Mouse (Mus musculus): ENCODE data around the gene H2-DMb1. TPM values are rescaled to one million over a fixed set of nuclear protein-coding genes. Genes with fewer than 3 reads are reported as not detected.

H2-DMb1 gene
- polyA plus RNA-seq, 1 experiment from 2014 or later, result 8.6 TPM

DNA sequence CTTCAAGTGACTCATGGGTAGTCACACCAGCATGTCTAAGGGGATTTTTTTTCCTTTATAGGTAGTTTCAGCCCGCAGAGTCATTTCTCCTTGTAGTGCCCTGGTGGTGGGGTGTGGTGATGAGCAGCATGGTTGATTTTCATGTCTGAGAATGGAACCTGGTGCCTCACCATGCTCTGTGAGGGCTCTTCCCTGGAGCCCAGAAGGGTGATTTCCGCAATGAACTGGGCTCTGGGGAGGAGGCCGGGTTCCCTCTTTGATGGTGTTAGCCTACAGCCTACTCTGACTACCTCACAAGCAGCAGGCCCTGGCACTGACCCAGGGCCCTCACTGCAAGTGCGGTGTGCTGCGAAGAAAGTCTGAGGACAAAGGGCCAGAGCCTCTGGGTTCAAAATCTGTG is 50.6 kb downstream of the H2-DMb1 start, which contains the start of gene Tap2:
TSS of gene Tap2 (plus strand) at position 84 of the 400 bp plus-strand sequence.
- ATAC-seq (ENCODE audit: low FRiP score, low TSS enrichment), result no peak
- Histone ChIP-seq H3K9me3 (ENCODE audit: low read length) (no peaks in the 10 kb centered on the region), H3K4me3 (ENCODE audit: low read length) (peak within 1 kb of the TSS; percentile 85), H3K27ac (ENCODE audit: low read length) (no peak within 1 kb of the TSS), H3K36me3 (ENCODE audit: insufficient read depth, low read length) (no peaks in the 10 kb centered on the region), H3K9ac (replicated peaks; ENCODE audit: low read length) (peak within 1 kb of the TSS; percentile 76), H3K27me3 (ENCODE audit: insufficient read depth, low read length) (peaks cover 20% of the 10 kb centered on the region), H3K4me1 (ENCODE audit: insufficient read depth, low read length) (peaks cover 11% of the 10 kb centered on the region; the same call in 1 of the 2 replicates), H3K4me2 (replicated peaks; ENCODE audit: low read depth, low read length) (peak within 1 kb of the TSS; percentile 96)
- 70% methylated on average over 5 of the region's 5 CpGs for WGBS

GRCm38 (mm10) chr17:34204303-34205010 is 51.6 kb downstream of the H2-DMb1 start:
- H3K36me3 ChIP-seq (ENCODE audit: insufficient read depth, low read length), result no peaks in the 10 kb centered on the region
- H3K4me3 ChIP-seq (ENCODE audit: low read length), result peak overlapping the region; percentile 85
- H3K27ac ChIP-seq (ENCODE audit: low read length), result no peak overlapping the region
- H3K27me3 ChIP-seq (ENCODE audit: insufficient read depth, low read length), result peaks cover 13% of the 10 kb centered on the region
- peaks cover 11% of the 10 kb centered on the region; the same call in 1 of the 2 replicates for H3K4me1 ChIP-seq (ENCODE audit: insufficient read depth, low read length)
- H3K9ac ChIP-seq (replicated peaks; ENCODE audit: low read length), result peak overlapping the region; percentile 76
- peaks cover under 1% of the 10 kb centered on the region; the same call in 1 of the 2 replicates for H3K9me3 ChIP-seq (ENCODE audit: low read length)
- under 1% methylated on average over 44 of the region's 44 CpGs for WGBS
- peak overlapping the region; percentile 96 for H3K4me2 ChIP-seq (replicated peaks; ENCODE audit: low read depth, low read length)
- ATAC-seq (ENCODE audit: low FRiP score, low TSS enrichment), result peak; percentile 69; the same call in 1 of the 2 replicates

DNA sequence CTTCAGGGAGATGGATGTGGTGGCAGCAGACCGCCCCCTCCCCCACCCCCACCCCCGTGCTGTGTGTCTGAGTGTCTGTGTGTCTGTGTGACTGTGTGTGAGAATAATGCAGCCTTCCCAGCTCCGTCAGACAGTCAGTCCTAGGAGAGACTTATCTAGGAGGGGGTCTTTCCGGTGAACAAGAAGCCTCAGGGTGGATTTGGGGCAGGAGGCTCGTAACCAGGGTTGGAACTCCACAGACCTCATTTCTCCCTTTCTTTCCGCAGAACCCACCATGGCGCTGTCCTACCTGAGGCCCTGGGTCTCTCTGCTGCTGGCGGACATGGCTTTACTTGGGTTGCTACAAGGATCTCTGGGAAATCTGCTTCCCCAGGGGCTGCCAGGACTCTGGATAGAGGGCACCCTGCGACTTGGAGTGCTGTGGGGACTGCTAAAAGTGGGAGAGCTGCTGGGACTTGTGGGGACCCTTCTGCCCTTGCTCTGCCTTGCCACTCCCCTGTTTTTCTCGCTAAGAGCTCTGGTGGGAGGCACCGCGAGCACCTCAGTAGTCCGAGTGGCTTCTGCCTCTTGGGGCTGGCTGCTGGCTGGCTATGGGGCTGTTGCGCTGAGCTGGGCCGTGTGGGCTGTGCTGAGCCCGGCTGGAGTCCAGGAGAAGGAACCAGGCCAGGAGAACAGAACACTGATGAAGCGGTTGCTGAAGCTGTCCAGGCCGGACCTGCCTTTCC is 52.3 kb downstream of the H2-DMb1 start:
- Histone ChIP-seq H3K27me3 (ENCODE audit: insufficient read depth, low read length) (peaks cover 14% of the 10 kb centered on the region), H3K4me2 (replicated peaks; ENCODE audit: low read depth, low read length) (peak overlapping the region; percentile 96), H3K4me1 (ENCODE audit: insufficient read depth, low read length) (peaks cover 11% of the 10 kb centered on the region; the same call in 1 of the 2 replicates), H3K9me3 (ENCODE audit: low read length) (peaks cover 6% of the 10 kb centered on the region; the same call in 1 of the 2 replicates), H3K27ac (ENCODE audit: low read length) (no peak overlapping the region), H3K36me3 (ENCODE audit: insufficient read depth, low read length) (no peaks in the 10 kb centered on the region), H3K9ac (replicated peaks; ENCODE audit: low read length) (peak overlapping the region; percentile 76), H3K4me3 (ENCODE audit: low read length) (peak overlapping the region; percentile 85)
- ATAC-seq (ENCODE audit: low FRiP score, low TSS enrichment), result peak; percentile 21; the same call in 1 of the 2 replicates
- WGBS, result 20% methylated on average over 18 of the region's 18 CpGs

GRCm38 (mm10) chr17:34205746-34206176 is 52.9 kb downstream of the H2-DMb1 start:
- Histone ChIP-seq H3K27ac (ENCODE audit: low read length) (no peak overlapping the region), H3K9ac (replicated peaks; ENCODE audit: low read length) (no peak overlapping the region), H3K27me3 (ENCODE audit: insufficient read depth, low read length) (peaks cover 17% of the 10 kb centered on the region), H3K36me3 (ENCODE audit: insufficient read depth, low read length) (no peaks in the 10 kb centered on the region), H3K4me2 (replicated peaks; ENCODE audit: low read depth, low read length) (no peak overlapping the region), H3K4me3 (ENCODE audit: low read length) (peak overlapping the region; percentile 85; the same call in 1 of the 2 replicates), H3K4me1 (ENCODE audit: insufficient read depth, low read length) (peaks cover 11% of the 10 kb centered on the region; the same call in 1 of the 2 replicates), H3K9me3 (ENCODE audit: low read length) (peaks cover 6% of the 10 kb centered on the region; the same call in 1 of the 2 replicates)
- no peak for ATAC-seq (ENCODE audit: low FRiP score, low TSS enrichment)
- WGBS, result 20% methylated on average over 9 of the region's 9 CpGs

DNA sequence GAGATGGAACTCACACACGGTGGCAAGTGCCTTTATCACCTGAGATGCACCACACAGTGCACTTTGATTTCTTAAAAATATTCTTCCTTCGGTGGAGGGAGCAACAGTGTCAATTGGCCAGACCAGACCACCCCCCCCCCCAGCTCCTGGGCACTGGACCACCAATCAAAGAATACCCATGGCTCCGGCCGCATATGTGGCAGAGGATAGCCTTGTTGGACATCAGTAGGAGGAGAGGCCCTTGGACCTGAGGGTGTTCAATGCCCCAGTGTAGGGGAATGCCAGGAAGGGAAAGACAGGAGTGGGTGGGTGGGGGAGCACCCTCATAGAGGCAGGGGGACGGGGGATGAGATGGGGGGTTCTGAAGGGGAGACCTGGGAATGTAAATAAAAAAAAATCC is 53.9 kb downstream of the H2-DMb1 start:
- Histone ChIP-seq H3K36me3 (ENCODE audit: insufficient read depth, low read length) (no peaks in the 10 kb centered on the region), H3K4me1 (ENCODE audit: insufficient read depth, low read length) (peaks cover 11% of the 10 kb centered on the region; the same call in 1 of the 2 replicates), H3K27ac (ENCODE audit: low read length) (no peak overlapping the region), H3K9me3 (ENCODE audit: low read length) (peaks cover 6% of the 10 kb centered on the region; the same call in 1 of the 2 replicates), H3K27me3 (ENCODE audit: insufficient read depth, low read length) (peaks cover 26% of the 10 kb centered on the region), H3K4me3 (ENCODE audit: low read length) (no peak overlapping the region), H3K4me2 (replicated peaks; ENCODE audit: low read depth, low read length) (no peak overlapping the region), H3K9ac (replicated peaks; ENCODE audit: low read length) (no peak overlapping the region)
- ATAC-seq (ENCODE audit: low FRiP score, low TSS enrichment), result no peak
- WGBS, result 85% methylated on average over 5 of the region's 5 CpGs

DNA sequence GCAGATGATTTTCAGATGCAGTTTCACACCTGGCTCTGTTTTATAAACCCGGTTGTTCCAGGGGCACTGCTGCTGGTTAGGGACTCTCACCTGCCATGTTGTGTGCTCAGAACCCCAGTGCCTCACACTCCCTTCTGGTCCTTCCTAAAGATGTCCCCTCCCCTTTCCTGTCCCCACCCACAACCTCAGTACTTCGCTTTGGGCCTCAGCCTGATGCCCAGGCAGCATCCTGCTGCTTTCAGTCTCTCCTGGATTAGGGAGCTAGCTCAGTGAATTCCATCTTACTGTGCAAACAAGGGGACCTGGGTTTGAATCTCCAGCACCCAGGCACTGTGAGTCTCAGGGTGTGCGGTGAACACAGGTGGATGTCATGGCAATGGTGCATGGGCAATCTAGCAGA is 54.6 kb downstream of the H2-DMb1 start:
- H3K9ac ChIP-seq (replicated peaks; ENCODE audit: low read length), result no peak overlapping the region
- H3K27ac ChIP-seq (ENCODE audit: low read length), result no peak overlapping the region
- peaks cover 6% of the 10 kb centered on the region; the same call in 1 of the 2 replicates for H3K9me3 ChIP-seq (ENCODE audit: low read length)
- 64% methylated on average over 3 of the region's 3 CpGs for WGBS
- ATAC-seq (ENCODE audit: low FRiP score, low TSS enrichment), result no peak
- peaks cover 11% of the 10 kb centered on the region; the same call in 1 of the 2 replicates for H3K4me1 ChIP-seq (ENCODE audit: insufficient read depth, low read length)
- H3K27me3 ChIP-seq (ENCODE audit: insufficient read depth, low read length), result peaks cover 32% of the 10 kb centered on the region
- no peak overlapping the region for H3K4me3 ChIP-seq (ENCODE audit: low read length)
- H3K36me3 ChIP-seq (ENCODE audit: insufficient read depth, low read length), result no peaks in the 10 kb centered on the region
- no peak overlapping the region for H3K4me2 ChIP-seq (replicated peaks; ENCODE audit: low read depth, low read length)

- peaks cover 11% of the 10 kb centered on the region; the same call in 1 of the 2 replicates for H3K4me1 ChIP-seq (ENCODE audit: insufficient read depth, low read length)
- 99% methylated on average over 9 of the region's 9 CpGs for WGBS
- H3K27me3 ChIP-seq (ENCODE audit: insufficient read depth, low read length), result peaks cover 36% of the 10 kb centered on the region
- H3K36me3 ChIP-seq (ENCODE audit: insufficient read depth, low read length), result no peaks in the 10 kb centered on the region
- ATAC-seq (ENCODE audit: low FRiP score, low TSS enrichment), result no peak
- H3K9ac ChIP-seq (replicated peaks; ENCODE audit: low read length), result no peak overlapping the region
- H3K9me3 ChIP-seq (ENCODE audit: low read length), result peaks cover 6% of the 10 kb centered on the region; the same call in 1 of the 2 replicates
- no peak overlapping the region for H3K27ac ChIP-seq (ENCODE audit: low read length)
- H3K4me3 ChIP-seq (ENCODE audit: low read length), result no peak overlapping the region
- no peak overlapping the region for H3K4me2 ChIP-seq (replicated peaks; ENCODE audit: low read depth, low read length)
Observed at GRCm38 (mm10) chr17:34207866-34208265, 55.0 kb downstream of the H2-DMb1 start.

DNA sequence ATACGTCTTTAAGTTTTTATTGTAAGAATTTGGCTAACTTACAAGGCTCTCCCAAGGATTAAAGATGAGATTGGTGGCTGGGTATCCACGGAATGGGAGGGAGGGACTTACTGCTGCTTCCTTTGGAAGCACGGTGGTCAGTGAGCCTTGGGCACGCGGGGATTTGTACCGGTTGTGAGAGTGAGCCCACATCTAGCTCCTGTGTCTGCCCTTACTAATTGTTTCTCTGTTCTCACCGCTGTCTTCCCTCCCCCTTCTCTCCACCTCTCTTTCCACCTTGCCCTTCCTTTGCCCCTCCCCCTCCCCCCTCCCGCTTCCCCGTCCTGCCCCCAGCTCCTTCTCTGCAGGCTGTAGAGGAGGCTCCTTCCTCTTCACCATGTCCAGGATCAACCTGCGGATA is 55.5 kb downstream of the H2-DMb1 start:
- 10% methylated on average over 10 of the region's 10 CpGs for WGBS
- Histone ChIP-seq H3K27me3 (ENCODE audit: insufficient read depth, low read length) (peaks cover 42% of the 10 kb centered on the region), H3K9me3 (ENCODE audit: low read length) (peaks cover 6% of the 10 kb centered on the region; the same call in 1 of the 2 replicates), H3K4me2 (replicated peaks; ENCODE audit: low read depth, low read length) (no peak overlapping the region), H3K4me1 (ENCODE audit: insufficient read depth, low read length) (peaks cover 11% of the 10 kb centered on the region; the same call in 1 of the 2 replicates), H3K9ac (replicated peaks; ENCODE audit: low read length) (no peak overlapping the region), H3K36me3 (ENCODE audit: insufficient read depth, low read length) (no peaks in the 10 kb centered on the region), H3K27ac (ENCODE audit: low read length) (no peak overlapping the region), H3K4me3 (ENCODE audit: low read length) (no peak overlapping the region)
- no peak for ATAC-seq (ENCODE audit: low FRiP score, low TSS enrichment)

DNA sequence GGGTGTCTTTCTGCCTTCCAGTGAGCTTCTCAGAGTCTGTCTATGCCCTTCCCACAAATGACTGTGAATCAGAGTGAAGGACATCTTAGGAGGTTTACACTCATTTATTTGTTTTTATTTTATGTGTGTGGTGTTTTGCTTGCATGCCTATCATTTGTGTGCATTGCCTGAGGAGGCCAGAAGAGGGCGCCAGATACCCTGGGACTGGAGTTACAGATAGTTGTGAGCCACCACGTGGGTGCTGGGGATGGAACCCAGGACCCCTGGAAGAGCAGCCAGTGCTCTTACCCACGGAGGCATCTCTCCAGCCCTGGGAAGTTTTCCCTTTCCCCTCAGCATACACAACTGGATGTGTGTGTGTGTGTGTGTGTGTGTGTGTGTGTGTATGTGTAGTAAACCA is 56.8 kb downstream of the H2-DMb1 start:
- no peak overlapping the region for H3K4me3 ChIP-seq (ENCODE audit: low read length)
- H3K27ac ChIP-seq (ENCODE audit: low read length), result no peak overlapping the region
- ATAC-seq (ENCODE audit: low FRiP score, low TSS enrichment), result no peak
- 37% methylated on average over 3 of the region's 3 CpGs for WGBS
- peaks cover 6% of the 10 kb centered on the region; the same call in 1 of the 2 replicates for H3K9me3 ChIP-seq (ENCODE audit: low read length)
- H3K4me1 ChIP-seq (ENCODE audit: insufficient read depth, low read length), result peaks cover 9% of the 10 kb centered on the region; the same call in 1 of the 2 replicates
- H3K36me3 ChIP-seq (ENCODE audit: insufficient read depth, low read length), result no peaks in the 10 kb centered on the region
- H3K27me3 ChIP-seq (ENCODE audit: insufficient read depth, low read length), result peaks cover 54% of the 10 kb centered on the region
- H3K9ac ChIP-seq (replicated peaks; ENCODE audit: low read length), result no peak overlapping the region
- no peak overlapping the region for H3K4me2 ChIP-seq (replicated peaks; ENCODE audit: low read depth, low read length)
